Mouse (Mus musculus) spleen, postnatal 36 days (tissue): ENCODE results near the gene Gm43191.
"Not testable (repeated sequence)": the region's sequence is repeated elsewhere in the genome, so short reads cannot be mapped to it uniquely, and the experiment has no call there.

ENCODE experiments used
- DNase-seq, 2 experiments: peaks; one replicate each; pipeline ENCODE4 v3.0.0; 2022; ENCODE audit warnings: low spot score in 2 of 2, mixed read lengths in 1 of 2

The Gm43191 gene

GRCm38 (mm10) chr3:116681160-116681559, at the start of gene Gm43191:
Gene Gm43191 (minus strand): TSS chr3:116681260.
- DNase-seq, result no peak

- no peak for DNase-seq
These were observed 48.6 kb upstream of the Gm43191 start for GRCm38 (mm10) chr3:116729483-116730174.

GRCm38 (mm10) chr3:116726807-116727206, 45.7 kb upstream of the Gm43191 start:
- DNase-seq, result no peak

- DNase-seq, result no peak
These were observed 42.7 kb upstream of the Gm43191 start for GRCm38 (mm10) chr3:116723496-116724481.

- no peak for DNase-seq
These were observed 41.9 kb upstream of the Gm43191 start for GRCm38 (mm10) chr3:116722980-116723379.

GRCm38 (mm10) chr3:116718951-116719350, 37.9 kb upstream of the Gm43191 start:
- no peak for DNase-seq

GRCm38 (mm10) chr3:116713031-116713430, 32.0 kb upstream of the Gm43191 start:
- DNase-seq, result no peak

GRCm38 (mm10) chr3:116712436-116712881, 31.4 kb upstream of the Gm43191 start, which contains the start of gene Slc35a3:
Gene Slc35a3 (minus strand): TSS chr3:116712831.
- DNase-seq, result no peak

- peak; percentile 62 to 67 for DNase-seq
These were observed 30.8 kb upstream of the Gm43191 start for GRCm38 (mm10) chr3:116711624-116712435.

- no peak for DNase-seq
These were observed 29.9 kb upstream of the Gm43191 start for GRCm38 (mm10) chr3:116710941-116711340.

GRCm38 (mm10) chr3:116705637-116706204, 24.7 kb upstream of the Gm43191 start:
- DNase-seq, result no peak

- DNase-seq, result no peak
These were observed 22.8 kb upstream of the Gm43191 start for GRCm38 (mm10) chr3:116703835-116704234.

- DNase-seq, result no peak
These were observed 21.7 kb upstream of the Gm43191 start for GRCm38 (mm10) chr3:116702647-116703272.

GRCm38 (mm10) chr3:116701601-116702000, 20.5 kb upstream of the Gm43191 start:
- DNase-seq, result no peak

GRCm38 (mm10) chr3:116698786-116699185, 17.7 kb upstream of the Gm43191 start:
- no peak for DNase-seq

- DNase-seq, result no peak
These were observed 14.6 kb upstream of the Gm43191 start for GRCm38 (mm10) chr3:116695666-116695985.

GRCm38 (mm10) chr3:116694955-116695665, 14.1 kb upstream of the Gm43191 start:
- DNase-seq, result no peak

GRCm38 (mm10) chr3:116694312-116694711, 13.3 kb upstream of the Gm43191 start:
- peak; percentile 10 to 51 for DNase-seq

- not testable (repeated sequence) for DNase-seq
These were observed 16.8 kb downstream of the Gm43191 start for GRCm38 (mm10) chr3:116664281-116664680.

GRCm38 (mm10) chr3:116662463-116662863, 18.6 kb downstream of the Gm43191 start, which contains the start of gene Mfsd14a:
Gene Mfsd14a (minus strand): TSS chr3:116662677.
- DNase-seq, result peak; percentile 99
